Mouse (Mus musculus) brain, embryonic 14.5 days (tissue): Measurements from ENCODE around the gene Stk11.

Experiments used
- CTCF ChIP-seq: fragments of 200-500 bp; IDR thresholded peaks from 2 replicates; pipeline ENCODE4 v1.5.1; 2012; ENCODE audit warnings: inconsistent platforms, mild to moderate bottlenecking, moderate library complexity, borderline replicate concordance; ENCODE audit not compliant: insufficient read depth, insufficient read length; ENCODE audit errors: extremely low read depth
- POLR2A ChIP-seq: fragments of 200-500 bp; IDR thresholded peaks from 2 replicates; pipeline ENCODE4 v1.6.1; 2012; ENCODE audit warnings: mild to moderate bottlenecking, inconsistent platforms, borderline replicate concordance; ENCODE audit not compliant: poor library complexity, insufficient read depth, insufficient read length, severe bottlenecking; ENCODE audit errors: extremely low read depth

DNA sequence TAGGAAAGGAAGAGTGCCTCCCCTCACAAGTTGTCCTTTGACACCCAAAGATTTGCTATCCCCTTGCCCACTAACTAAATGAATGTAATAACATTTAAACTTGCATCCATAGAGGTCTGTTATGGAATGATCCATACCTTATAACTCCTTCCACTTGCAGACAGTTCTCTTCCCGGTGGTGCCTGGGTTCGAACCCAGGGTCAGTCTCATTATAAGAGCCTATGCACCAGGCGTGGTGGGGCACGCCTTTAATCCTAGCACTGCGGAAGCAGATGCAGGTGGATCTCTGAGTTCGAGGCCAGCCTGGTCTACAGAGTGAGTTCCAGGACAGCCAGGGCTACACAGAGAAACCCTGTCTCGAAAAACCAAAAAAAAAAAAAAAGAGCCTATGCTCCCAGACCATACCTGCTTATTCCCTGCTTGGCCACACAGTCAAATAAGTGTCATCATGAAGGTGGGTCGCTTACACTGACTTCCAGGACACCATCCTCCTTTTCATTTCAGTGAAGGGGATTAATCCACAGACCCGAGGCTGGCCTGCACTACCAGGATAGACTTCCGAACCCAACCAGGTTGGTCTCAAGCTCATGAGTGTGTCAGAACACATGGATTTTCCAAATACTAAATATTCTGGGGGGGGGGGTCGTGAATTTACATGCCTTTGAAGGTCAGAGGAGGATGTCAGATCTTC, 24.5 kb downstream of the Stk11 start:
- no peak for TF ChIP-seq CTCF
- no peak for TF ChIP-seq POLR2A
